Mouse (Mus musculus): Measurements from ENCODE around the gene Pde6g. TPM values are rescaled to one million over a fixed set of nuclear protein-coding genes. Genes with fewer than 3 reads are reported as not detected.
"Not testable (repeated sequence)": the region's sequence is repeated elsewhere in the genome, so short reads cannot be mapped to it uniquely, and the experiment has no call there.

Pde6g gene
- total and polyA plus RNA-seq, 2 experiments from 2014 or later: 0.18 to 0.33 TPM

DNA sequence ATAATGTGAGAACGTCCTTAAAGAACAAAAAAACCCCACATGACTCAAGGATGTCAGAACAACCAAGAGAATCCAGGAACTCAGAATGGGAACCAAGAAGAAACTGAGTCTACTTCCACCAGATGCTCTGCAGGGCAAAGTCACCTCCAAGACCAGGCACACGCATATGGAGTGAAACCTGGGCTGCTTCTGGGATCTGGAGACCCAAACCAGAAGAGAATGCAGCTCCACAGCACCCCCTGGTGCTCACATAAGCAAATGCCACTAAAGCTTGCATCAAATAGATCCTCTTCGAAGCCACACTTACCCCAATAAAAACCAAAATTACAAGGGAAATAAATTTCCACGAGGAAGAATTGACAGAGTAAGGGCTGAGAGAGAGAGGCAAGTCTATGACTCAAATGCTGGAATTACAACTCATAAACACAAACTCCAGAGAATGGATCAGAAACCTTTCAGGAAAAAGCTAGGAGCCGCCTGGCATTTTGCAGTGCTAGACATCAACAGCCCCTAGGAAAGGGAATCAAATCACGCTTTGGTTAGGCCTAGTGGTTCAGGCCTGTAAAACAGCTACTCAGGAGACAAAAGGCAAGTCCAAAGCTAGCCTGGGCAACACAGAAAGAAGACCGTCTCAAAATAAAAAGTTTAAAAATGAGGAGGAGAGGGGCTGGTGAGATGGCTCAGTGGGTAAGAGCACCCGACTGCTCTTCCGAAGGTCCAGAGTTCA, 29.6 kb downstream of the Pde6g start:
- no peaks in the 10 kb centered on the region for H3K4me1 ChIP-seq (ENCODE audit: insufficient read depth)
- no peaks in the 10 kb centered on the region for H3K27me3 ChIP-seq (ENCODE audit: insufficient read depth, low read length)
- H3K27ac ChIP-seq (ENCODE audit: low read depth, low read length): no peak overlapping the region
- H3K9me3 ChIP-seq (ENCODE audit: low read length): no peaks in the 10 kb centered on the region
- no peak overlapping the region for H3K4me2 ChIP-seq (ENCODE audit: low read depth)
- ATAC-seq: no peak
- no peak overlapping the region for H3K9ac ChIP-seq
- H3K36me3 ChIP-seq (ENCODE audit: insufficient read depth): peaks cover 78% of the 10 kb centered on the region
- peak; percentile 76 for DNase-seq
- 66% methylated on average over 9 of the region's 9 CpGs for WGBS
- no peak overlapping the region for H3K4me3 ChIP-seq (ENCODE audit: low read depth, low read length)
- TF ChIP-seq CTCF (IDR thresholded peaks at IDR 0.05; ENCODE audit: low read depth): peak; percentile 75

DNA sequence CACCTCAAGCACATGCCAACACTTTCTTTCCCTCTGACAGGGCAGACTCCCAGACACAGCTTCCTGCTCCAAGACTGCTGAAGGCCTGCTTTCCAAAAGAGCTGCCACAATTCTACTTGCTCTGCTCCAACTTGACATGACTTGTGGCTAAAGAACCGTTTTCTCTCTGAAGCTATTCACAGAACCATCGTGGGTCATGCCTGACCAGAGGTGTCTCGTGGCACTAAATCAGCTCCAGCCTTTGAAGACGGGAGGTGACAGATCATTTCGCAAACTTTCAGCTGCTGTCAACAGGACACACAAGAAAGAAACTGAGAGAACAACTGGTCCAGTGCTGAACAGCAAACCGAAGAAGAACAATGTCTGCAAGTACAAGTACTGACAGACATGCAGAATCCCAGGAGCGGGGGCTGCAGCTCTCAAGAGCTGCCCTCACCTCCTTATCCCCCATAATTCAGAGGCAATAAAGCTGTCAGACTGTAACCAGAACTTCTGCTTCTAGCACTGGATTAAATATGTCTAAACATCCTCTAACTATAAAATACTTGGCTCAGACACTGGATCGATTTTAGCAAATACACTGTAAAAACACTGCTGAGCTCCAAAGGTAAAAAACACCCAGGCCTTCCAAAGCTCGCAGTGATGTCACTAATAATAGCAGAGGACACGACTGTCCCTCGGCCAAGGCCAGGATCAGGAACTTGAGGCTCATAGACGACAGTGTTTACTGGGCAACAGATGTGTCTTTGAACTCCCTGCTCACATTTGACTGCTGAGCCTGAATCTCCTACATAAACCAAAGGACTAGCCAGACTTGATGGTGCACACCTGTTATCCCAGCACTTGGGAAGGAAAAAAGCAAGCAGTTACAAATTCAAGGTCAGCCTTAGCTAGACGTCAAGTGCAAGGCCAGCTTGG, 30.4 kb downstream of the Pde6g start:
- H3K27ac ChIP-seq (ENCODE audit: low read depth, low read length): no peak overlapping the region
- TF ChIP-seq CTCF (IDR thresholded peaks at IDR 0.05; ENCODE audit: low read depth): no peak
- H3K9me3 ChIP-seq (ENCODE audit: low read length): no peaks in the 10 kb centered on the region
- H3K4me2 ChIP-seq (ENCODE audit: low read depth): no peak overlapping the region
- ATAC-seq (no peak), DNase-seq (no peak)
- no peaks in the 10 kb centered on the region for H3K27me3 ChIP-seq (ENCODE audit: insufficient read depth, low read length)
- H3K36me3 ChIP-seq (ENCODE audit: insufficient read depth): peaks cover 78% of the 10 kb centered on the region
- H3K4me3 ChIP-seq (ENCODE audit: low read depth, low read length): no peak overlapping the region
- H3K9ac ChIP-seq: no peak overlapping the region
- WGBS: 92% methylated on average over 13 of the region's 13 CpGs
- no peaks in the 10 kb centered on the region for H3K4me1 ChIP-seq (ENCODE audit: insufficient read depth)

DNA sequence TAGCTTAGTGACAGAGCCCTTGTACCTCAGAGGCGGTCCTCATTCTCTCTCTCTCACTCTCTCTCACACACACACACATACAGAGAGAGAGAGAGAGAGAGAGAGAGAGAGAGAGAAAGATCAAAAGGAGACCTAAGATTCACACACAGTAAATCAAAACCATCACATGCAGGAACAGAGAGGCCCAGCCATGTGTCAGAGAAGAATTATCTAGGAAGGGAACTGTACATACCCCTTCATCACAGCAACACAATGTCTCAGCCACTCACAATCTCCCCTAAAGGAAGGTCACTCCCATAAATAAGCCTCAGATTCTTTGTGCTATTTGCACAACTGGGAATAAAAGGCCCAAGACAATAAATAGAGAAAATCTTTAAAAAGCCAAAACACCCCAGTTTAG, 34.7 kb downstream of the Pde6g start:
- no peak overlapping the region for H3K9ac ChIP-seq
- no peak overlapping the region for H3K4me2 ChIP-seq (ENCODE audit: low read depth)
- H3K27me3 ChIP-seq (ENCODE audit: insufficient read depth, low read length): no peaks in the 10 kb centered on the region
- WGBS: 100% methylated on average over 1 of the region's 1 CpGs
- no peak overlapping the region for H3K4me3 ChIP-seq (ENCODE audit: low read depth, low read length)
- no peak overlapping the region for H3K27ac ChIP-seq (ENCODE audit: low read depth, low read length)
- peaks cover 76% of the 10 kb centered on the region for H3K36me3 ChIP-seq (ENCODE audit: insufficient read depth)
- ATAC-seq: no peak
- TF ChIP-seq CTCF (IDR thresholded peaks at IDR 0.05; ENCODE audit: low read depth): no peak
- H3K9me3 ChIP-seq (ENCODE audit: low read length): no peaks in the 10 kb centered on the region
- H3K4me1 ChIP-seq (ENCODE audit: insufficient read depth): no peaks in the 10 kb centered on the region
- DNase-seq: no peak

DNA sequence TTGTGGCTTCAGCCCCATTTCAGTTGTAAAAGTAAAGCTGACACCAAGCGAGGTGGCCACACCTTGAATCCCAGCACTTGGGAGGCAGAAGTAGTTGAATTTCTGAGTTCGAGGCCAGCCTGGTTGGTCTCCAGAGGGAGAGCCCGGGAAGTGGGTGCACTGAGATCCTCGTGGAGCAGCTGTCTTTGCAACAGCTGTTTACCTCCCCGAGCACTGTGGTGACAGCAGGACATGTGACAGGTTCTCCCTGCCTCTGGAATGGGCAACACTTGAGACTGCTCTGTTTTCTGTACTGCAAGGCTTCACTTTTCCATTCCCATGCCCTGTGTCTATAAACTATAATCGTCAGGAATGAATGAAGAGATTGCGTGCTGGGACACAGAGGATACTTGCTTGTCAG, 35.4 kb downstream of the Pde6g start:
- no peaks in the 10 kb centered on the region for H3K4me1 ChIP-seq (ENCODE audit: insufficient read depth)
- H3K27me3 ChIP-seq (ENCODE audit: insufficient read depth, low read length): no peaks in the 10 kb centered on the region
- no peak overlapping the region for H3K4me2 ChIP-seq (ENCODE audit: low read depth)
- H3K27ac ChIP-seq (ENCODE audit: low read depth, low read length): no peak overlapping the region
- H3K9ac ChIP-seq: no peak overlapping the region
- ATAC-seq (no peak), DNase-seq (no peak)
- H3K9me3 ChIP-seq (ENCODE audit: low read length): no peaks in the 10 kb centered on the region
- H3K36me3 ChIP-seq (ENCODE audit: insufficient read depth): peaks cover 77% of the 10 kb centered on the region
- no peak overlapping the region for H3K4me3 ChIP-seq (ENCODE audit: low read depth, low read length)
- no peak for TF ChIP-seq CTCF (IDR thresholded peaks at IDR 0.05; ENCODE audit: low read depth)
- 92% methylated on average over 7 of the region's 7 CpGs for WGBS

DNA sequence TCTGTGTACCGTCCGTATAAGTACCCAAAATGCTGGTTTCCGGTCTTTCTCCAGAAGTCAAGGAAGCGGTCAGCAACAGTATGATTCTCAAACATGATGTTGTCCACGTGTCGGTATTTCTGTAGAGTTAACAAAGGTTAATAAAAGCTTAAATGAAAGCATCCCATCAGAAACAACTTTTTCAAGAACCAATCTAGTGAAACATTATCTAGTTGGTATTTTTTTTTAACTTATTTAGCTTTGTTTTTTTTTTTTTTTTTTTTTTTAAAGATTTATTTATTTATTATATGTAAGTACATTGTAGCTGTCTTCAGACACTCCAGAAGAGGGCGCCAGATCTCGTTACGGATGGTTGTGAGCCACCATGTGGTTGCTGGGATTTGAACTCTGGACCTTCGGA, 39.7 kb downstream of the Pde6g start:
- whole genome bisulfite sequencing: 95% methylated on average over 7 of the region's 10 CpGs
- not testable (repeated sequence) for ATAC-seq

DNA sequence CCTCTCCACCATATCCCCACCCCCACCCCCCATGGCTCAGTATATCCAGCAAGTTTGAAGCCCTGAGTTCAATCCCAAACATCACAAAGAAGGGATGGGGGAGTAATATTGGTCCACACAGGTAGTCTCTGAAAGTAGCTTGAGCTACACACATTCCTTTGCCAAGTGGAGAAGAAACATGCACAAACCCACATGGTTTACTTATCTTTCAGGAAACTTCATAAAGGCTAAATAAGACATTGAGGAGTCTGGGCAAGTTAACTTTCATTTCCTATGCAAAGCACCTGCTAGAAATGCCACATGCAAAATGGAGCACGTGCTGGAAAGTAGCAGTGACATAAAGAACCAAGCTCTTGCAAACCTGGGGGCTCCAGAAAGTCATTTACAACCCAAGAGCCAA, 46.9 kb downstream of the Pde6g start:
- Histone ChIP-seq H3K4me2 (ENCODE audit: low read depth) (no peak overlapping the region), H3K27me3 (ENCODE audit: insufficient read depth, low read length) (no peaks in the 10 kb centered on the region), H3K27ac (ENCODE audit: low read depth, low read length) (no peak overlapping the region), H3K9ac (no peak overlapping the region), H3K36me3 (ENCODE audit: insufficient read depth) (peaks cover 83% of the 10 kb centered on the region), H3K4me1 (ENCODE audit: insufficient read depth) (no peaks in the 10 kb centered on the region), H3K4me3 (ENCODE audit: low read depth, low read length) (no peak overlapping the region), H3K9me3 (ENCODE audit: low read length) (no peaks in the 10 kb centered on the region)
- no peak for ATAC-seq
- 82% methylated on average over 1 of the region's 1 CpGs for WGBS
- no peak for TF ChIP-seq CTCF (IDR thresholded peaks at IDR 0.05; ENCODE audit: low read depth)
- DNase-seq: no peak

More for the DNA sequence above, 39.7 kb downstream of the Pde6g start:
- H3K4me3 ChIP-seq (ENCODE audit: low read depth, low read length); H3K4me2 ChIP-seq (ENCODE audit: low read depth); H3K4me1 ChIP-seq (ENCODE audit: insufficient read depth); H3K9ac ChIP-seq; H3K27me3 ChIP-seq (ENCODE audit: insufficient read depth, low read length); H3K27ac ChIP-seq (ENCODE audit: low read depth, low read length); DNase-seq; H3K9me3 ChIP-seq (ENCODE audit: low read length): not testable (repeated sequence)
- H3K36me3 ChIP-seq (ENCODE audit: insufficient read depth): peaks cover 82% of the 10 kb centered on the region

DNA sequence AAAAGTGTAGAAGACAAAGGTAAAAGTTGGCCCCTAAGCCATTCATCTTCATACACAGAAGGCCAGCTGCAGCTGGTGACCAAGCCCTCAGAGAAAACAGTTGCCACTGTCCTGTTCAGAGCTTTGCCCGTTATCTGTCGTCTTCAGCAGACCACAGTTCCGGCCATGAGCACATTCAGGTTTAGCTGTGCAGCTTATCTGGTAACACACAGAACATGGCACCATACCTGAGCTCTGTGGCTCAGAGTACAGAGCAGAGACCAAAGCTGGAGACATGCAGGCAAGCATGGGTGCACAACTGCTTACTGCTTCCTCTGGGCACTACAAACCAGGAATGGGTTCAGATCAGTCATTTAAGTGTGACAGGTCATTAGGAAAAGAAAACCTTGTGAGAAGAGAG, 47.4 kb downstream of the Pde6g start:
- Histone ChIP-seq H3K9me3 (ENCODE audit: low read length) (no peaks in the 10 kb centered on the region), H3K9ac (no peak overlapping the region), H3K4me2 (ENCODE audit: low read depth) (no peak overlapping the region), H3K27me3 (ENCODE audit: insufficient read depth, low read length) (no peaks in the 10 kb centered on the region), H3K27ac (ENCODE audit: low read depth, low read length) (no peak overlapping the region), H3K4me1 (ENCODE audit: insufficient read depth) (no peaks in the 10 kb centered on the region), H3K36me3 (ENCODE audit: insufficient read depth) (peaks cover 83% of the 10 kb centered on the region), H3K4me3 (ENCODE audit: low read depth, low read length) (no peak overlapping the region)
- 97% methylated on average over 3 of the region's 3 CpGs for WGBS
- no peak for DNase-seq
- TF ChIP-seq CTCF (IDR thresholded peaks at IDR 0.05; ENCODE audit: low read depth): no peak
- ATAC-seq: no peak
